Mouse (Mus musculus) heart, adult 8-10 months (tissue): ENCODE measurements around the gene Cav1. TPM values are rescaled to one million over a fixed set of nuclear protein-coding genes. Genes with fewer than 3 reads are reported as not detected.

ENCODE experiments used
- DNase-seq: peaks from one replicate; pipeline ENCODE4 v3.0.0; 2022; ENCODE audit warnings: low spot score
- total RNA-seq, 4 experiments: library from RNA; stranded (reverse); gene quantifications; 2 replicates each; pipeline ENCODE4 v1.2.4; 2022

The Cav1 gene
- total RNA-seq, 4 experiments from 2014 or later, result 156 to 240 (median 203) TPM

GRCm38 (mm10) chr6:17317167-17317524, 11.0 kb downstream of the Cav1 start:
- DNase-seq, result no peak

GRCm38 (mm10) chr6:17317944-17318343, 11.8 kb downstream of the Cav1 start:
- DNase-seq, result peak; percentile 58

- no peak for DNase-seq
Measured at GRCm38 (mm10) chr6:17321976-17322375, 15.8 kb downstream of the Cav1 start.

GRCm38 (mm10) chr6:17327216-17327615, 21.1 kb downstream of the Cav1 start:
- no peak for DNase-seq

- no peak for DNase-seq
Measured at GRCm38 (mm10) chr6:17329801-17330200, 23.7 kb downstream of the Cav1 start.

GRCm38 (mm10) chr6:17337724-17338123, 31.6 kb downstream of the Cav1 start:
- DNase-seq, result no peak

- DNase-seq, result no peak
Measured at GRCm38 (mm10) chr6:17340406-17340805, 34.3 kb downstream of the Cav1 start.

- no peak for DNase-seq
Measured at GRCm38 (mm10) chr6:17348011-17348410, 41.9 kb downstream of the Cav1 start.

GRCm38 (mm10) chr6:17350803-17351202, 44.7 kb downstream of the Cav1 start:
- no peak for DNase-seq

- peak; percentile 57 for DNase-seq
Measured at GRCm38 (mm10) chr6:17358896-17359690, 53.0 kb downstream of the Cav1 start.

- DNase-seq, result peak; percentile 22
Measured at GRCm38 (mm10) chr6:17362771-17363170, 56.6 kb downstream of the Cav1 start.

- DNase-seq, result no peak
Measured at GRCm38 (mm10) chr6:17363446-17364179, 57.5 kb downstream of the Cav1 start.

GRCm38 (mm10) chr6:17374326-17374725, 68.2 kb downstream of the Cav1 start:
- no peak for DNase-seq

- no peak for DNase-seq
Measured at GRCm38 (mm10) chr6:17377371-17377770, 71.2 kb downstream of the Cav1 start.

GRCm38 (mm10) chr6:17380102-17380501, 74.0 kb downstream of the Cav1 start:
- no peak for DNase-seq

GRCm38 (mm10) chr6:17381690-17382089, 75.6 kb downstream of the Cav1 start:
- no peak for DNase-seq

- no peak for DNase-seq
Measured at GRCm38 (mm10) chr6:17385531-17385930, 79.4 kb downstream of the Cav1 start.

GRCm38 (mm10) chr6:17387991-17388710, 82.0 kb downstream of the Cav1 start:
- no peak for DNase-seq
